Comparison of ENCODE assay signal across 8 mouse cellular contexts in genomic region chrX:8252334-8253285, GRCm38 (mm10). TPM values are rescaled to one million over a fixed set of nuclear protein-coding genes. Genes with fewer than 3 reads are reported as not detected.
DNase-seq lines count a peak whose midpoint lies in the region; ATAC-seq and TF ChIP-seq lines count a peak whose summit lies in the region.

TSS of gene Ftsj1 (minus strand) at chrX:8252406.

- H3K27me3 ChIP-seq in forebrain, embryonic 16.5 days (replicated peaks; ENCODE audit: control insufficient read depth, insufficient read depth, low read length) = no peaks in the 10 kb centered on the region
- H3K27me3 ChIP-seq in lung, embryonic 14.5 days (ENCODE audit: insufficient read depth, low read length) = no peaks in the 10 kb centered on the region
- no peaks in the 10 kb centered on the region for H3K27me3 ChIP-seq in thymus, adult 2 months (ENCODE audit: control insufficient read depth, insufficient read depth, low read length)

- H3K4me2 ChIP-seq in forebrain, embryonic 16.5 days (ENCODE audit: low read length) = peak within 1 kb of the TSS; percentile 57
- peak within 1 kb of the TSS; percentile 68 for H3K4me2 ChIP-seq in lung, embryonic 14.5 days

- peak within 1 kb of the TSS; percentile 77 to 97 for H3K4me3 ChIP-seq in ES-E14 (ENCODE audit: insufficient read depth in 1 of 2, low read depth in 1 of 2, low read length in 2 of 2, poor library complexity in 1 of 2, severe bottlenecking in 1 of 2)
- peak within 1 kb of the TSS; percentile 60 for H3K4me3 ChIP-seq in forebrain, embryonic 16.5 days (replicated peaks; ENCODE audit: low read length)
- peak within 1 kb of the TSS; percentile 73 for H3K4me3 ChIP-seq in layer of hippocampus, adult 2 months
- H3K4me3 ChIP-seq in lung, embryonic 14.5 days (ENCODE audit: low read depth, low read length) = peak within 1 kb of the TSS; percentile 53
- H3K4me3 ChIP-seq in olfactory bulb, adult 2 months (ENCODE audit: insufficient read depth, low read depth, low read length) = peak within 1 kb of the TSS; percentile 86
- H3K4me3 ChIP-seq in thymus, adult 2 months (ENCODE audit: control insufficient read depth, insufficient read depth, low read length) = peak within 1 kb of the TSS; percentile 90

- peak within 1 kb of the TSS; percentile 67 for H3K27ac ChIP-seq in ES-E14 (ENCODE audit: insufficient read depth, low read depth, low read length, poor library complexity, severe bottlenecking)
- peak within 1 kb of the TSS; percentile 79 for H3K27ac ChIP-seq in forebrain, embryonic 16.5 days (ENCODE audit: low read length)
- H3K27ac ChIP-seq in layer of hippocampus, adult 2 months = peak within 1 kb of the TSS; percentile 94
- peak within 1 kb of the TSS; percentile 74; the same call in 1 of the 2 replicates for H3K27ac ChIP-seq in lung, embryonic 14.5 days (ENCODE audit: low read depth)
- H3K27ac ChIP-seq in olfactory bulb, adult 2 months (ENCODE audit: insufficient read depth, low read depth, low read length) = peak within 1 kb of the TSS; percentile 97
- H3K27ac ChIP-seq in thymus, adult 2 months (ENCODE audit: control insufficient read depth, insufficient read depth, low read length) = peak within 1 kb of the TSS; percentile 71

- in situ Hi-C loops in ES-E14 (cut with MboI; ENCODE audit: low sequenced_read_pairs in 2 of 2, unreplicated experiment in 2 of 2) = no loop called here

- intact Hi-C loops in heart, postnatal 36 days (cut with DNase I) = loop anchor here (5.0 to 10.0 kb wide), 3 partner anchors 60 to 178 kb away; partner anchors contain the start of genes Ebp, Rbm3 and Suv39h1

- 0 out of 2 replicates have a peak, but pooled peaks cover 2% of the 10 kb centered on the region for H3K36me3 ChIP-seq in ES-E14 (ENCODE audit: control insufficient read depth, insufficient read depth, low read length, poor library complexity, severe bottlenecking)
- no peaks in the 10 kb centered on the region; the same call in 1 of the 2 replicates for H3K36me3 ChIP-seq in forebrain, embryonic 16.5 days (ENCODE audit: control insufficient read depth, insufficient read depth)
- no peaks in the 10 kb centered on the region for H3K36me3 ChIP-seq in lung, embryonic 14.5 days (ENCODE audit: insufficient read depth)
- H3K36me3 ChIP-seq in thymus, adult 2 months (ENCODE audit: control insufficient read depth, insufficient read depth, low read length) = no peaks in the 10 kb centered on the region

- peak; percentile 96 for ATAC-seq in forebrain, embryonic 16.5 days
- ATAC-seq in lung, embryonic 14.5 days (ENCODE audit: insufficient read depth) = peak; percentile 90

- H3K9me3 ChIP-seq in ES-E14 (ENCODE audit: control insufficient read depth, insufficient read depth, low read depth, low read length) = no peaks in the 10 kb centered on the region
- no peaks in the 10 kb centered on the region for H3K9me3 ChIP-seq in forebrain, embryonic 16.5 days (ENCODE audit: control insufficient read depth, low read length)
- H3K9me3 ChIP-seq in lung, embryonic 14.5 days (ENCODE audit: low read depth, low read length) = no peaks in the 10 kb centered on the region

- DNase-seq in ES-E14 (ENCODE audit: low read depth, low spot score) = peak; percentile 74
- peak; percentile 88 for DNase-seq in cerebellum, adult 11-12 months
- peak; percentile 70 to 84 for DNase-seq in heart, postnatal 36 days
- peak; percentile 68 to 83 for DNase-seq in layer of hippocampus, adult 2 months (ENCODE audit: low spot score in 2 of 2)
- DNase-seq in lung, embryonic 14.5 days = peak; percentile 96
- DNase-seq in thymus, adult 2 months = peak; percentile 80

- 0 out of 4 replicates have a peak, but pooled peaks cover 0 to 1% of the 10 kb centered on the region in 2 experiments for H3K4me1 ChIP-seq in ES-E14 (ENCODE audit: control insufficient read depth in 2 of 2, insufficient read depth in 2 of 2, low read length in 2 of 2, poor library complexity in 1 of 2)
- H3K4me1 ChIP-seq in forebrain, embryonic 16.5 days (replicated peaks; ENCODE audit: control insufficient read depth, insufficient read depth, low read length) = peaks cover 4% of the 10 kb centered on the region
- no peaks in the 10 kb centered on the region for H3K4me1 ChIP-seq in lung, embryonic 14.5 days (ENCODE audit: insufficient read depth)
- H3K4me1 ChIP-seq in olfactory bulb, adult 2 months (ENCODE audit: control insufficient read depth, insufficient read depth, low read length) = no peaks in the 10 kb centered on the region
- no peaks in the 10 kb centered on the region for H3K4me1 ChIP-seq in thymus, adult 2 months (replicated peaks; ENCODE audit: control insufficient read depth, insufficient read depth, low read length)

- TF ChIP-seq CTCF in layer of hippocampus, adult 2 months (conservative IDR thresholded peaks at IDR 0.05) = no peak
- TF ChIP-seq CTCF in lung, embryonic 14.5 days (IDR thresholded peaks at IDR 0.05; ENCODE audit: low read depth) = no peak
- no peak for TF ChIP-seq CTCF in olfactory bulb, adult 2 months (IDR thresholded peaks at IDR 0.05; ENCODE audit: insufficient read depth, low read depth, low read length)
- no peak for TF ChIP-seq CTCF in thymus, adult 2 months (IDR thresholded peaks at IDR 0.05; ENCODE audit: borderline replicate concordance, control insufficient read depth, extremely low read depth, insufficient read depth, low read length, poor library complexity)

- 20% methylated on average over 45 of the region's 45 CpGs for WGBS in forebrain, embryonic 16.5 days
- whole genome bisulfite sequencing in lung, embryonic 14.5 days = 9% methylated on average over 45 of the region's 45 CpGs
- WGBS in olfactory bulb, adult 2 months = 12% methylated on average over 45 of the region's 45 CpGs
- 2% methylated on average over 45 of the region's 45 CpGs for WGBS in thymus, adult 2 months

- TF ChIP-seq POLR2A in olfactory bulb, adult 2 months (IDR thresholded peaks at IDR 0.05; ENCODE audit: insufficient read depth, low read depth, low read length) = no peak
- no peak for TF ChIP-seq POLR2A in thymus, adult 2 months (IDR thresholded peaks at IDR 0.05; ENCODE audit: control insufficient read depth, extremely low read depth, insufficient read depth, low read length, poor library complexity)

- H3K9ac ChIP-seq in ES-E14 (ENCODE audit: insufficient read depth, low read depth, low read length, poor library complexity, severe bottlenecking) = peak within 1 kb of the TSS; percentile 91
- peak within 1 kb of the TSS; percentile 68 for H3K9ac ChIP-seq in forebrain, embryonic 16.5 days (replicated peaks; ENCODE audit: low read depth, low read length)
- peak within 1 kb of the TSS; percentile 64 for H3K9ac ChIP-seq in lung, embryonic 14.5 days

TF ChIP-seq in ES-E14, 5 proteins besides CTCF, POLR2A, EP300 and RAD21:
- TF ChIP-seq HCFC1 (IDR thresholded peaks at IDR 0.05; ENCODE audit: borderline replicate concordance, insufficient read depth, low read length) (peak; percentile 87), CHD2 (IDR thresholded peaks at IDR 0.05; ENCODE audit: low read depth, low read length) (no peak)
TF ChIP-seq in ES-E14: peak in this region for 1.

RNA-seq across cellular contexts. Expression of gene Ftsj1, which starts in this region (rescaled TPM):
- 19.3 and 20.9 TPM in 2 replicates for total RNA-seq in ES-E14 (2012; rRNA removed)
- 48.3 and 55.4 TPM in 2 replicates for polyA plus RNA-seq in forebrain, embryonic 16.5 days (2015; fragmentation: Nextera tagmentation; extraction: Ambion mirVana)
- 10 to 100 TPM; 11.1 to 11.9 TPM for total RNA-seq in heart, postnatal 36 days (2021)
- 10 to 100 TPM; 24.2 to 27.0 TPM for total RNA-seq in layer of hippocampus, adult 2 months (2021)
- 52.9 and 53.7 TPM in 2 replicates for polyA plus RNA-seq in lung, embryonic 14.5 days (2014; fragmentation: Nextera tagmentation; extraction: Ambion mirVana)
- polyA plus RNA-seq in olfactory bulb, adult 2 months (2012; ENCODE audit: insufficient read depth, insufficient read length, low replicate concordance, missing spikeins) = not detected in 2 replicates
- polyA plus RNA-seq in thymus, adult 2 months (2012; rRNA removed) = 50.2 and 50.9 TPM in 2 replicates

Comparison
In these comparisons a context has a peak if more than half of its experiments do, and no peak if none do; other contexts are left out.
1. Peak in every context shown above with its lines: DNase-seq, ATAC-seq, H3K4me3 ChIP-seq and H3K27ac ChIP-seq.
2. RNA of gene Ftsj1 (polyA plus RNA-seq): 48.3 to 55.4 TPM in forebrain, embryonic 16.5 days, 52.9 to 53.7 TPM in lung, embryonic 14.5 days and 50.2 to 50.9 TPM in thymus, adult 2 months; not detected in olfactory bulb, adult 2 months; every median in the first group is over 10 times any median in the second.